Mouse (Mus musculus) midbrain, embryonic 14.5 days (tissue): ENCODE measurements around the gene Rell1. TPM values are rescaled to one million over a fixed set of nuclear protein-coding genes. Genes with fewer than 3 reads are reported as not detected.
"Not testable (repeated sequence)": the region's sequence is repeated elsewhere in the genome, so short reads cannot be mapped to it uniquely, and the experiment has no call there.

Source experiments
- ATAC-seq: fragments of 200-750 bp; cut with Nextera tagmentation; 2 replicates; pipeline ENCODE4 v1.8.0; 2017; ENCODE audit warnings: moderate number of reproducible peaks, moderate library complexity; ENCODE audit not compliant: low FRiP score, low TSS enrichment
- DNase-seq: peaks from one replicate; pipeline ENCODE4 v3.0.0-alpha.2; 2015
- H3K27ac ChIP-seq: fragments of 300-500 bp; sonication (generic); replicated peaks from 2 replicates; pipeline ENCODE4 v1.5.1; 2014; ENCODE audit warnings: mild to moderate bottlenecking, low read depth, low read length, moderate library complexity
- H3K27me3 ChIP-seq: fragments of 300-500 bp; sonication (generic); 2 replicates; pipeline ENCODE4 v1.6.1; 2014; ENCODE audit warnings: low read length, control low read depth, mixed read lengths; ENCODE audit not compliant: control insufficient read depth, insufficient read depth
- H3K36me3 ChIP-seq: fragments of 300-500 bp; sonication (generic); 2 replicates; pipeline ENCODE4 v1.6.1; 2014; ENCODE audit warnings: low read length, control low read depth; ENCODE audit not compliant: control insufficient read depth, insufficient read depth
- H3K4me1 ChIP-seq: fragments of 300-500 bp; sonication (generic); 2 replicates; pipeline ENCODE4 v1.6.1; 2014; ENCODE audit warnings: mild to moderate bottlenecking, antibody characterized with exemption, low read length, control low read depth; ENCODE audit not compliant: control insufficient read depth, insufficient read depth
- H3K4me2 ChIP-seq: fragments of 300-500 bp; sonication (generic); 2 replicates; pipeline ENCODE4 v1.6.1; 2014; ENCODE audit warnings: mild to moderate bottlenecking, low read length, moderate library complexity
- H3K4me3 ChIP-seq: fragments of 300-500 bp; sonication (generic); replicated peaks from 2 replicates; pipeline ENCODE4 v1.5.1; 2014; ENCODE audit warnings: low read depth, low read length
- H3K9ac ChIP-seq: fragments of 300-500 bp; sonication (generic); replicated peaks from 2 replicates; pipeline ENCODE4 v1.6.1; 2014; ENCODE audit warnings: mild to moderate bottlenecking, low read length, moderate library complexity
- H3K9me3 ChIP-seq: fragments of 300-500 bp; sonication (generic); 2 replicates; pipeline ENCODE4 v1.6.1; 2016; ENCODE audit warnings: low read length, control low read depth, mixed read lengths; ENCODE audit not compliant: control insufficient read depth
- WGBS: fragments of 180-500 bp; shearing (Covaris S2); extraction: QIAGEN DNeasy Blood & Tissue Kit; methylation state at CpG from one replicate; pipeline ENCODE4 v1.1.7; 2014; 5-methylcytosine and 5-hydroxymethylcytosine counted together
- polyA plus RNA-seq: library from polyadenylated mRNA; unstranded; fragments of >200 nt; fragmentation: Nextera tagmentation; extraction: Ambion mirVana; gene quantifications from 2 replicates; pipeline ENCODE4 v1.2.1, GENCODE M21; 2014

The Rell1 gene
- polyA plus RNA-seq, 1 experiment from 2014 or later, result 6.1 TPM

- 93% methylated on average over 10 of the region's 10 CpGs for WGBS
- no peaks in the 10 kb centered on the region for H3K27me3 ChIP-seq
- DNase-seq (no peak), ATAC-seq (no peak)
- H3K36me3 ChIP-seq, result no peaks in the 10 kb centered on the region
- H3K4me3 ChIP-seq, result no peak overlapping the region
- H3K4me1 ChIP-seq, result no peaks in the 10 kb centered on the region
- no peaks in the 10 kb centered on the region for H3K9me3 ChIP-seq
- no peak overlapping the region for H3K27ac ChIP-seq
- no peak overlapping the region for H3K9ac ChIP-seq
- no peak overlapping the region for H3K4me2 ChIP-seq
Observed at GRCm38 (mm10) chr5:63916457-63917139, 52.1 kb downstream of the Rell1 start.

- Histone ChIP-seq H3K4me1 (no peaks in the 10 kb centered on the region), H3K4me3 (no peak overlapping the region)
- no peak for ATAC-seq
Observed at GRCm38 (mm10) chr5:63914896-63915295, 53.8 kb downstream of the Rell1 start.

GRCm38 (mm10) chr5:63910171-63910960 is 58.3 kb downstream of the Rell1 start:
- Histone ChIP-seq H3K4me2 (no peak overlapping the region), H3K36me3 (no peaks in the 10 kb centered on the region), H3K4me1 (no peaks in the 10 kb centered on the region), H3K27ac (no peak overlapping the region), H3K4me3 (no peak overlapping the region), H3K27me3 (no peaks in the 10 kb centered on the region), H3K9ac (no peak overlapping the region), H3K9me3 (no peaks in the 10 kb centered on the region)
- DNase-seq, result no peak
- 89% methylated on average over 10 of the region's 10 CpGs for WGBS
- no peak for ATAC-seq

More at GRCm38 (mm10) chr5:63914896-63915295, 53.8 kb downstream of the Rell1 start:
- Histone ChIP-seq H3K27ac (no peak overlapping the region), H3K27me3 (no peaks in the 10 kb centered on the region), H3K9ac (no peak overlapping the region), H3K4me2 (no peak overlapping the region), H3K9me3 (no peaks in the 10 kb centered on the region), H3K36me3 (no peaks in the 10 kb centered on the region)
- no peak for DNase-seq
- 76% methylated on average over 1 of the region's 1 CpGs for WGBS

GRCm38 (mm10) chr5:63907513-63907912 is 61.2 kb downstream of the Rell1 start:
- DNase-seq, result no peak
- H3K4me2 ChIP-seq, result no peak overlapping the region
- H3K36me3 ChIP-seq, result no peaks in the 10 kb centered on the region
- no peak for ATAC-seq
- no peaks in the 10 kb centered on the region for H3K4me1 ChIP-seq
- no peak overlapping the region for H3K4me3 ChIP-seq
- no peak overlapping the region for H3K27ac ChIP-seq
- no peaks in the 10 kb centered on the region for H3K27me3 ChIP-seq
- H3K9ac ChIP-seq, result no peak overlapping the region
- no peaks in the 10 kb centered on the region for H3K9me3 ChIP-seq
- 74% methylated on average over 4 of the region's 4 CpGs for WGBS

- peak; percentile 92 for DNase-seq
- peak; percentile 69; the same call in 1 of the 2 replicates for ATAC-seq
- Histone ChIP-seq H3K4me2 (no peak overlapping the region), H3K4me3 (no peak overlapping the region), H3K27me3 (no peaks in the 10 kb centered on the region), H3K36me3 (no peaks in the 10 kb centered on the region), H3K9me3 (no peaks in the 10 kb centered on the region), H3K4me1 (no peaks in the 10 kb centered on the region), H3K9ac (no peak overlapping the region), H3K27ac (no peak overlapping the region)
- 40% methylated on average over 13 of the region's 13 CpGs for WGBS
Observed at GRCm38 (mm10) chr5:63906149-63907093, 62.3 kb downstream of the Rell1 start.

- H3K4me3 ChIP-seq, result no peak overlapping the region
- no peaks in the 10 kb centered on the region for H3K9me3 ChIP-seq
- no peaks in the 10 kb centered on the region for H3K4me1 ChIP-seq
- ATAC-seq, result no peak
- WGBS, result 86% methylated on average over 3 of the region's 3 CpGs
- no peak for DNase-seq
- H3K9ac ChIP-seq, result no peak overlapping the region
- no peaks in the 10 kb centered on the region for H3K27me3 ChIP-seq
- H3K36me3 ChIP-seq, result no peaks in the 10 kb centered on the region
- H3K4me2 ChIP-seq, result no peak overlapping the region
- H3K27ac ChIP-seq, result no peak overlapping the region
Observed at GRCm38 (mm10) chr5:63903329-63903728, 65.4 kb downstream of the Rell1 start.

- Histone ChIP-seq H3K4me2 (no peak overlapping the region), H3K4me3 (no peak overlapping the region), H3K9me3 (no peaks in the 10 kb centered on the region), H3K36me3 (no peaks in the 10 kb centered on the region), H3K27me3 (no peaks in the 10 kb centered on the region), H3K4me1 (no peaks in the 10 kb centered on the region), H3K9ac (no peak overlapping the region), H3K27ac (no peak overlapping the region)
- no peak for DNase-seq
- ATAC-seq, result no peak
- WGBS, result 82% methylated on average over 3 of the region's 3 CpGs
Observed at GRCm38 (mm10) chr5:63897820-63898110, 70.9 kb downstream of the Rell1 start.

GRCm38 (mm10) chr5:63897001-63897819 is 71.5 kb downstream of the Rell1 start:
- not testable (repeated sequence) for H3K4me3 ChIP-seq, ATAC-seq, H3K27ac ChIP-seq, H3K4me2 ChIP-seq, H3K36me3 ChIP-seq, H3K9me3 ChIP-seq, H3K27me3 ChIP-seq, DNase-seq, H3K9ac ChIP-seq, H3K4me1 ChIP-seq
- 90% methylated on average over 5 of the region's 5 CpGs for WGBS
